Mouse (Mus musculus) midbrain, embryonic 14.5 days (tissue): ENCODE data around the gene Smad3. TPM values are rescaled to one million over a fixed set of nuclear protein-coding genes. Genes with fewer than 3 reads are reported as not detected.

Experiments
- ATAC-seq: fragments of 200-750 bp; cut with Nextera tagmentation; 2 replicates; pipeline ENCODE4 v1.8.0; 2017; ENCODE audit warnings: moderate number of reproducible peaks, moderate library complexity; ENCODE audit not compliant: low FRiP score, low TSS enrichment
- DNase-seq: peaks from one replicate; pipeline ENCODE4 v3.0.0-alpha.2; 2015
- H3K27ac ChIP-seq: fragments of 300-500 bp; sonication (generic); replicated peaks from 2 replicates; pipeline ENCODE4 v1.5.1; 2014; ENCODE audit warnings: mild to moderate bottlenecking, low read depth, low read length, moderate library complexity
- H3K27me3 ChIP-seq: fragments of 300-500 bp; sonication (generic); 2 replicates; pipeline ENCODE4 v1.6.1; 2014; ENCODE audit warnings: low read length, control low read depth, mixed read lengths; ENCODE audit not compliant: control insufficient read depth, insufficient read depth
- H3K36me3 ChIP-seq: fragments of 300-500 bp; sonication (generic); 2 replicates; pipeline ENCODE4 v1.6.1; 2014; ENCODE audit warnings: low read length, control low read depth; ENCODE audit not compliant: control insufficient read depth, insufficient read depth
- H3K4me1 ChIP-seq: fragments of 300-500 bp; sonication (generic); 2 replicates; pipeline ENCODE4 v1.6.1; 2014; ENCODE audit warnings: mild to moderate bottlenecking, antibody characterized with exemption, low read length, control low read depth; ENCODE audit not compliant: control insufficient read depth, insufficient read depth
- H3K4me2 ChIP-seq: fragments of 300-500 bp; sonication (generic); 2 replicates; pipeline ENCODE4 v1.6.1; 2014; ENCODE audit warnings: mild to moderate bottlenecking, low read length, moderate library complexity
- H3K4me3 ChIP-seq: fragments of 300-500 bp; sonication (generic); replicated peaks from 2 replicates; pipeline ENCODE4 v1.5.1; 2014; ENCODE audit warnings: low read depth, low read length
- H3K9ac ChIP-seq: fragments of 300-500 bp; sonication (generic); replicated peaks from 2 replicates; pipeline ENCODE4 v1.6.1; 2014; ENCODE audit warnings: mild to moderate bottlenecking, low read length, moderate library complexity
- H3K9me3 ChIP-seq: fragments of 300-500 bp; sonication (generic); 2 replicates; pipeline ENCODE4 v1.6.1; 2016; ENCODE audit warnings: low read length, control low read depth, mixed read lengths; ENCODE audit not compliant: control insufficient read depth
- WGBS: fragments of 180-500 bp; shearing (Covaris S2); extraction: QIAGEN DNeasy Blood & Tissue Kit; methylation state at CpG from one replicate; pipeline ENCODE4 v1.1.7; 2014; 5-methylcytosine and 5-hydroxymethylcytosine counted together
- polyA plus RNA-seq: library from polyadenylated mRNA; unstranded; fragments of >200 nt; fragmentation: Nextera tagmentation; extraction: Ambion mirVana; gene quantifications from 2 replicates; pipeline ENCODE4 v1.2.1, GENCODE M21; 2014

Gene Smad3
- polyA plus RNA-seq, 1 experiment from 2014 or later, result 7.7 TPM

DNA sequence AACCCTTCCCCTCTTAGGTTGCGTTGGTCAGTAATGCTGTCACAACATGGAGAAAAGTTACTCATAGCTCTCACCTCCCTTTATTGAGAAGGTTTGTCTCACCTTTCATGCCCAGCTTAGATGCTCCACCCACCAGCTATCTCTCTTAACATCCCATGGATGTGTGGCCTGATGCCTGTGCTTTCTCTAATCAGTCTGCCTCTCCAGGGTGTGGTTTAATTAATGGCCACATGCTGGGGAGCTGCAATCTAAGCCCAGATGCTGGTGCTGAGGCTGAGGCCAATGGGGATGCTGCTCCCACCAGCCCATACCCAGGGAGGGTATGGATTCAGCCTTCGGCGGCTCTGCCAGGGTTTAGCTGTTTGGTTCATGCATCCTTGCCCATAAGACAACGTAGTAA lies 32.4 kb upstream of the Smad3 start:
- no peak overlapping the region for H3K27ac ChIP-seq
- H3K36me3 ChIP-seq, result no peaks in the 10 kb centered on the region
- no peak overlapping the region for H3K4me3 ChIP-seq
- 90% methylated on average over 4 of the region's 4 CpGs for WGBS
- H3K4me2 ChIP-seq, result no peak overlapping the region
- H3K9me3 ChIP-seq, result no peaks in the 10 kb centered on the region
- DNase-seq (no peak), ATAC-seq (no peak)
- H3K4me1 ChIP-seq, result no peaks in the 10 kb centered on the region
- no peaks in the 10 kb centered on the region for H3K27me3 ChIP-seq
- no peak overlapping the region for H3K9ac ChIP-seq

DNA sequence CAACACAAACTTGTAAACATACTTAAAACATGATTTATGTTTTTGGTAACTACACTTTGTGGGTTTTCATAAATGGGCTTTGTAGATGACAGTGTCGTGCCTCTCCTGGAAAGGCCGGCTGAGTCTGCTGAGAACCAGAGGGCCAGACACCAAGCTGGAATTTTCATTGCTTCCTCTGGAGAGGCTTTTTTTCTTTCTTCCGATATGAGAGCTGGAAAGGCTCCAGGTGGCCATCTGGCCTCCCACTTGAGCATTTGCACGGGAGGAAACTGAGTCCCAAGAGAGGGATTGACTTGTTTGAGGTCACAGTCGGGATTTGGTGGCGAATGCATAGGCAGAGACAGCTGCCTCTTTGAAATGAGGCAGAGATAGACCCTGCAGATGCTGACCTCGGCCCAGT lies 31.6 kb upstream of the Smad3 start:
- H3K9ac ChIP-seq, result no peak overlapping the region
- no peaks in the 10 kb centered on the region for H3K36me3 ChIP-seq
- H3K27ac ChIP-seq, result no peak overlapping the region
- no peak overlapping the region for H3K4me2 ChIP-seq
- WGBS, result 65% methylated on average over 7 of the region's 7 CpGs
- H3K9me3 ChIP-seq, result no peaks in the 10 kb centered on the region
- no peak overlapping the region for H3K4me3 ChIP-seq
- ATAC-seq (no peak), DNase-seq (no peak)
- H3K27me3 ChIP-seq, result no peaks in the 10 kb centered on the region
- no peaks in the 10 kb centered on the region for H3K4me1 ChIP-seq

DNA sequence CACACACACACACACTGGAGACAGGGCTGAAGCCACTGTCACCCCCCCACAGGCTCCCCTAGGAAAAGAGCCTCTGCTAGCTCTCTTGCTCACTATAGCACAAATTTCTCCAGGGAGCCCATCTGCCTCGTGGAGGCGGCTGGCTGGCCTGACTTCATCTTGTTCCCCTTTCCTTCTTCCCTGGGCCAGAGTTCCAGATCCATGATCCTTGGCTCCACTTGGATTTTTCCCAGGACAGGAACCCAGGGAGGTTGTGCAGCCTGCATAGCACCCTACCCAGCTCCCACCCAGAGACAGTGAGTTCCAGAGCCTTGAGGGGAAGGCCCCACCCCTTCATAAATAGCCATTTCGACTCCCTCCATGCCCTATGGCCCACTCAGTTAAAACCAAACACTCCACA lies 29.8 kb upstream of the Smad3 start:
- Histone ChIP-seq H3K27ac (no peak overlapping the region), H3K4me3 (no peak overlapping the region), H3K4me2 (no peak overlapping the region), H3K36me3 (no peaks in the 10 kb centered on the region), H3K9ac (no peak overlapping the region), H3K4me1 (no peaks in the 10 kb centered on the region), H3K27me3 (no peaks in the 10 kb centered on the region), H3K9me3 (no peaks in the 10 kb centered on the region)
- ATAC-seq, result no peak
- WGBS, result 61% methylated on average over 3 of the region's 3 CpGs
- no peak for DNase-seq

DNA sequence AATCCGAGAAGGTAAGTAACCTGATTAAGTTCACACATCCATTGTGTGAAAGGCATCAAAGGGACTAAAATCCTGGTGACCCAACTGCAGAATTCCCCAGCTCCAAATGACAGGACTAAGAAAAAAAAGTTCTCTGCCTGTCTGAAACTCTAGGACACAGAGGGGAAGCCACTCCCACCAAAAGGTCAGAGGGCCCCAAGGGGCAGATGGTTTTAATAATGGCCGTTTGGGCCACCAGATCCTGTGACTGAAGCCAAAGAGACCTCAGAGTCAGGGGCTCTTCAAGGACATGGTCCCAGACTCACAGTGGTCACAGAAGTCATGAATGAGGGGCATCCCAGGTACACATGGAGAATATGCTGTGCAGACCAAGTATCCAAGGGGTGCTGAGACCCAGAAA lies 29.3 kb upstream of the Smad3 start:
- DNase-seq, result no peak
- Histone ChIP-seq H3K27ac (no peak overlapping the region), H3K36me3 (no peaks in the 10 kb centered on the region), H3K9ac (no peak overlapping the region), H3K9me3 (no peaks in the 10 kb centered on the region), H3K4me3 (no peak overlapping the region), H3K4me2 (no peak overlapping the region), H3K4me1 (0 out of 2 replicates have a peak, but pooled peaks cover 3% of the 10 kb centered on the region), H3K27me3 (no peaks in the 10 kb centered on the region)
- no peak for ATAC-seq
- WGBS, result 6% methylated on average over 2 of the region's 2 CpGs

DNA sequence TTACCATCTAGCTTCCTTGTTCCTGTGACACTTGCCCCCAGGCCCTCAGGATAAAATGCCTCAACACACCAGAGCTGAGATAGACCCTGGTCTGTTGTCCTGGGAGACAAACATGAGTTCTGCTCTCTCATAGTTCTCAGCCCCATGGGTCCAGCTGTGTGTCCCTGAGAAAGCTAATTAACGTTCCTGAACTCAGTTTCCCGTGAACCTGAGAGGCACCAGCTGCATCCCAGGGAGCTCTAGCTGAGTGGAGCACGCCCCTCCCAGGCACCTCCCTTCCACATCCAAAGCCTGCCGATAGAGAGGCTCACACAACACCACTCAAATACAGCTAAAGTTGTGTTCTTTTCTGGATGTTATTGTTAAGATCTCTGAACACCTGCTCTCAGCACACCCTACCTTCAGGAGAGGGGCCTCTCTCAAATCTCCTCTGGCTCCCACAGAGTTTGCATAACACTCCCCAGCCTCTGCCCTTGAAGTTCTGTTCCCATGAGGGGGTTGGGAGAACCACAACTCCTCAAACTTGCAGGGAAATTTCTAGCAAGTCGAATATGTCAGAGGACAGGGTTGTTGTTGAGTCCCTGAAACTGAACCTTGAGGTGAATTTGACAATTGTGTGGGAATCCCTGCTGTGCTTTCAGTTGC lies 28.4 kb upstream of the Smad3 start:
- Histone ChIP-seq H3K36me3 (no peaks in the 10 kb centered on the region), H3K9ac (no peak overlapping the region), H3K4me3 (no peak overlapping the region), H3K4me2 (no peak overlapping the region), H3K27ac (no peak overlapping the region), H3K9me3 (no peaks in the 10 kb centered on the region), H3K27me3 (no peaks in the 10 kb centered on the region), H3K4me1 (0 out of 2 replicates have a peak, but pooled peaks cover 3% of the 10 kb centered on the region)
- WGBS, result 14% methylated on average over 5 of the region's 5 CpGs
- DNase-seq (no peak), ATAC-seq (no peak)

DNA sequence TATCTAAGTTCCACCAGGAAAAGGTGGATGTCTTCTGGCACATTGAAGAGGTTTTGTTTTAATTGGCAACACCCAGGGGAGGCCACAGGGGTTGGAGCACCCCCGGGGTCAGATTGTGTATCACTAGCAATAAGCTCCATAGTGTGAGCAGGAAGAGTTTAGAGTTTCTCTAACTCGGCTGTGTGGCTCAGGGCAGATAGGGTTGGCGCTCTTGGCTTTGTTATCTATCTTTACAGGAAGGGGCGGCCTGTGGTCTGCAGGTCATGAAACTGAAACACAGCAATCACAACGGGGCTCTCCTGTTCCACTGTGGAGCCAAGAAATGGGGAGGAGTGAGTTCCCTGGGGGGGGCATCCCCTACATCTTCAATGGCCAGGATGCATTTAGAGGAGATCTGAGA lies 27.7 kb upstream of the Smad3 start:
- ATAC-seq, result no peak
- no peak overlapping the region for H3K4me3 ChIP-seq

DNA sequence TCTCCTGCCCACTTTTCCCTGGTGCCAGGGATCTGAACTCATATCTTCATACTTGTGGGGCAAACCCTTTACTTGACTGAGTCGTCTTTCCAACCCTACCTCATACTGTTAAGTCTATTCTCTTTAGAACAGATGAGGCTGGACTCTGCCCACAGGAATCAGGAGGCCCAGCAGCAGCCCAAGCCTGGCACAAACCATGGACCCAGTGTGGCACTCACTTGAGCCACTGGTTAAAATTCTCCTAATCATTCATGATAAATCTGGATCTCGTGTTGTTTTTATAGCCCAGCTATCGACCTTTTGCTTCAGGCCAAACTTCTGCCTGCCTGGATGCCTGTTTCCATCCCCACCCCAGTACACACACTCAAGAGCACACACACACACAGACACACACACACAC lies 26.8 kb upstream of the Smad3 start:
- no peak overlapping the region for H3K27ac ChIP-seq
- DNase-seq (no peak), ATAC-seq (no peak)
- H3K4me2 ChIP-seq, result no peak overlapping the region
- H3K9me3 ChIP-seq, result no peaks in the 10 kb centered on the region
- H3K4me3 ChIP-seq, result no peak overlapping the region
- no peaks in the 10 kb centered on the region for H3K36me3 ChIP-seq
- H3K4me1 ChIP-seq, result 0 out of 2 replicates have a peak, but pooled peaks cover 3% of the 10 kb centered on the region
- WGBS, result 95% methylated on average over 3 of the region's 3 CpGs
- H3K27me3 ChIP-seq, result no peaks in the 10 kb centered on the region
- H3K9ac ChIP-seq, result no peak overlapping the region

More for the DNA sequence above, 27.7 kb upstream of the Smad3 start:
- H3K27me3 ChIP-seq, result no peaks in the 10 kb centered on the region
- H3K4me1 ChIP-seq, result 0 out of 2 replicates have a peak, but pooled peaks cover 3% of the 10 kb centered on the region
- H3K4me2 ChIP-seq, result no peak overlapping the region
- no peak overlapping the region for H3K9ac ChIP-seq
- H3K36me3 ChIP-seq, result no peaks in the 10 kb centered on the region
- no peak for DNase-seq
- H3K27ac ChIP-seq, result no peak overlapping the region
- WGBS, result 75% methylated on average over 5 of the region's 5 CpGs
- H3K9me3 ChIP-seq, result no peaks in the 10 kb centered on the region

DNA sequence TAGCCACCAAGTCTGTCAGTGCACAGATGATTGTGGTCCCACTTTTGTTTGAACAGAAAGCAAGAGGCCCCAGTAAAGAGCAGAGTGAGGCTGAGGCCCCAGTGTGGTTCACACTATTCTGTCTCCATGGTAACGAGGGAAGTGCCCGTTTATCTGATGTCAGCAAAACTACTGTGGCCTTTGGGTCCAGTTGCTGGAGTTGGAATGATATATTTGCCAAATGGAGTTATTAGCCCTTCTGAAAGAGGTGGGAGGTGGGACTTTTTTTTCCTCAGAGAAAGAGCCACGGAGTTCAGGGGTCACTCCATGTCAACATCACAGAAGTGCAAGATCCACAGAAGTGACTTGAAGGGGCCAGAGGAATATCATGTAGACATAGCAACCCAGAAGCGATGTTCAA lies 24.9 kb upstream of the Smad3 start:
- Histone ChIP-seq H3K27ac (no peak overlapping the region), H3K4me3 (no peak overlapping the region), H3K9ac (no peak overlapping the region), H3K9me3 (no peaks in the 10 kb centered on the region), H3K36me3 (no peaks in the 10 kb centered on the region), H3K4me1 (0 out of 2 replicates have a peak, but pooled peaks cover 3% of the 10 kb centered on the region), H3K27me3 (no peaks in the 10 kb centered on the region), H3K4me2 (no peak overlapping the region)
- ATAC-seq (no peak), DNase-seq (peak; percentile 69)
- 19% methylated on average over 4 of the region's 4 CpGs for WGBS

DNA sequence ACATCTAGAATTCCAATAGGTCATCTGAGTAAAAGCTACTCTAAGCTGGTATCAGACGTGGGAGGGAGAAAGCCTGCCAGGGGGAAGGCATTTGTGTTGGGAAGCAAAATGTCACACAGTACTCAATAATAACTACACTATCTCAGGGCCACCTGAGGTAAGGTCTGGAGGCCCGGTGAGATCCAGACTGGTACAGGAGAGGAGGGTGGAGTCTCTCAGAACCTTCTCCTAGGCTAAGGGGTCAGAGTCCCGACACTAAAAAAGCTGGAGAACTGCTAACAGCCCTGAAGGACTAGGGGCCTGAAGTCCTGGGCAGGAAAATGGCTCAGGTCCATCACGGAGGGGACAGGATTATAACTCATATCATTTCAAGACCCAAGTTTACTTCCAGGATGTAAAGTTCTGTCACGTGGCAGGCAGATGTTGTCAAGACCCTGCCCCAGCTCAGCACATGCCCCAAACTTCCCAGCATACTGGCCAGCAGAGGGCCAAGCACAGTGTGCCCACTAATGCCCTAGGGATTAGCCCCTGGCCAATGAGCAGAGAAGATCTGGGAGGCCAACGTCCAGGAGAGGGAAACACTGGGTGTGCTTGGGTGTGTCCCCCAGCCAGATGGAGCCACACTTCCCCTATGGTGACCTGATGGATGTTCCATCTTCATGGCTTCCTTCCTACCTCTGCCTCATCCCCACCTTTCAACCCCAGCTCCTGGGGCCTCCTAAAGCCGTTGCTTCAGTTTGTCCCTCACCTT lies 24.1 kb upstream of the Smad3 start:
- ATAC-seq, result no peak
- Histone ChIP-seq H3K4me1 (0 out of 2 replicates have a peak, but pooled peaks cover 3% of the 10 kb centered on the region), H3K4me3 (no peak overlapping the region), H3K27ac (no peak overlapping the region), H3K4me2 (no peak overlapping the region), H3K36me3 (no peaks in the 10 kb centered on the region), H3K27me3 (no peaks in the 10 kb centered on the region), H3K9ac (no peak overlapping the region), H3K9me3 (no peaks in the 10 kb centered on the region)
- WGBS, result 80% methylated on average over 7 of the region's 7 CpGs
- no peak for DNase-seq
